Mouse (Mus musculus) thymus, postnatal 0 days (tissue): ENCODE data around the gene Gm5799. TPM values are rescaled to one million over a fixed set of nuclear protein-coding genes. Genes with fewer than 3 reads are reported as not detected.
"Not testable (repeated sequence)": the region's sequence is repeated elsewhere in the genome, so short reads cannot be mapped to it uniquely, and the experiment has no call there.

Source experiments
- DNase-seq: peaks from one replicate; pipeline ENCODE4 v3.0.0-alpha.2; 2015; ENCODE audit warnings: low spot score
- polyA plus RNA-seq: library from polyadenylated mRNA; unstranded; fragments of >200 nt; fragmentation: Nextera tagmentation; extraction: Ambion mirVana; gene quantifications from 2 replicates; pipeline ENCODE4 v1.2.1, GENCODE M21; 2015

Gene Gm5799
- polyA plus RNA-seq = 0.17 TPM in 2 replicates

DNA sequence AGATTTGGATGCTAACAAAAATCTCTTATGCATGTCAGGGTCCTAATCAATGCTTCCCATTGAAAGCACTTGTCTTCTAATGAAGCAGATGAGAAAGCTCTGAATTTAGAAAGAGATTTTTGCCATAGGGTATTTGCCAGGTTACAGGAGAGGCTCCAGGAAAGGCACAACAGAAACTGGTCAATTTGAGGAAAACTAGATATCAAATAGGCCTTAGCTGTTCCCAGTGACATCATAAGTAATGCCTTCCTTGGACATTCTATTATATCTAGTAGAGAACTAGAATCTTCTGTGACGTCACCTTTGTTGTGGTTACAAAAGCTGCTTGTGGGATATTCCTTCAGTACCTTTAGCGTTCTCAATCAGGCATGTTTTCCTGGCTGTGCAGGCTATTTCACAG, at the start of gene Gm5799:
Gene Gm5799 (plus strand): TSS at position 301 of the 400 bp plus-strand sequence.
- DNase-seq = not testable (repeated sequence)

DNA sequence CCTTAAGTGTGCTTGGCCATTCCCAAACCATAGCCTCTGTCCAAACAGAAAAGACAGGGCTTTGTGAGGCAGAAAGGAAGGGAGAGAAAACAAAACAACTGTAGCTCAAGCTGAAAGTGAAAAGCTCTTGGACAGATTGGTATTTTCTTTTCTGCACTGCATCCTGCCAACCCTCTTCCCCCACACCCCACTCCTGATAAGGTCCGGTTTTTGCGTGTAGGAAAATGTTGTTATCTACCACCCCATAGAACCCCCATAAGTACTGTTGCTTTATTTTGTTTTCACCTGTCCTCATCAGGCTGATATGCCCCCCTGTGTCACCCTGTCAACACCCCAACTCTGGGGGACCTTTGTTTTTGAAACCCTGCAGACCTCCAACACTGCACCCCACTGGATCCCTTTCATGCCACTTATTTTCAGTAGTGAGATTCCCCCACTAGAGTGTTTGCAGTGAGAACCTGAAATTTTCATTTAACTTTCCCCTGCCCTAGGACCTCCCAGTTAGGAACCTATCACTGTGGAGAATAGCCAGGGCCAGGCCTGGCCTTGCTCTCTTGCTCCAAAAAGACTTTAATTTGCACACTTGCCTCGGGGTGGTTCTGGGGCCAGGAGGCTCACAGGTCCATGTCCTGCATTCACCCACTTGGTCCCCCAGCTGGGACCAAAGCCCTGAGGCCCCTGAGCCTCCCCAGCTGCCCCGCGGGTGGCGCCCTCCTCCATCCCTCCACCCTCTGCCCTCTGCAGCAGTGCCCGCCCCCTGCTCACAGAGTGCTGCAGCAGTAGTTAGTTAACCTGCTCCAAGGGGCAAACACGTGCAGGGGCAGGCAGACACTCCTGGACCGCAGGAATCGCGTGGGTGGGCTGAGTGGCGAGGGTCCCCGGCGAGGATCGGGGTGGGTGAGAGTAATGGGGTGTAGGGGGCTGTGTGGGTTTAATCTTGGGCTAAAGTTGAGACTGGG, 12.0 kb upstream of the Gm5799 start:
- DNase-seq = not testable (repeated sequence)

DNA sequence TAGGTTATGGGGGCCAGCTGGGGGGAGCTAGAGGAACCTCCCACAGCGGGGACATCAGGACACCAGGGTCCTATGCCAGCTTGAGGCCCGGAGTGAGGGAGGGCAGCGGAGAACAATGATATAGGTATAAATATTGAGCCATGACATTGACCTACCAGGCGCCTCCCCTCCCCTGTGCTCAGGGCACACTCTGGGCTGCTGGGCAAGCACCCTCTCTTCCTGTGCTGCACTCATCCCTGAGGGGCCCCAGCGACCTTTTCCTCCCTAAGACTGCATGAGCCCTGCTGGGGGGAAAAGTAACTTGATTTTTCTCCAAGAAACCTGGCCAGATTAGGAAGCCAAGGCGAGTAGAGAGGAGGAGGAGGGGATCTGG, 11.4 kb upstream of the Gm5799 start:
- DNase-seq = not testable (repeated sequence)

DNA sequence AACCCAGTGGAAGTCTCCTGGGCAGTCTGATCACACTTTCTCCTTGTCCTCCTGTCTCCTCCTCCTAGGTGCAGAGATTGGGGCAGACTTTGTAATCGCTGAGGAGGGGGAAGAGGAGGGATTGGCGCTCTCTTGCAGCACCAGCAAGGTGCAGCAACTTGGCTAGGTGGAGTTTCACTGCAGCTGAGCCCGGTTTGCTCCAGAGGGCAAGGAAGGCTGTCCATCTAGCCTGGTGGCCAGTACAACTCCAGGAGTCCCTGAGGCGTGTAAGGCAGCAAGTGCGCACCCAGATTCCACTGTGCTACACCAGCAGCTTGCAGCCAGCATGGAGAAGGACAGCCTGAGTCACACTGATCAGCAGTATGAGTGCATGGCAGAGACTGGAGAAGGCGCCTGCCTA, 11.0 kb upstream of the Gm5799 start:
- DNase-seq = not testable (repeated sequence)

DNA sequence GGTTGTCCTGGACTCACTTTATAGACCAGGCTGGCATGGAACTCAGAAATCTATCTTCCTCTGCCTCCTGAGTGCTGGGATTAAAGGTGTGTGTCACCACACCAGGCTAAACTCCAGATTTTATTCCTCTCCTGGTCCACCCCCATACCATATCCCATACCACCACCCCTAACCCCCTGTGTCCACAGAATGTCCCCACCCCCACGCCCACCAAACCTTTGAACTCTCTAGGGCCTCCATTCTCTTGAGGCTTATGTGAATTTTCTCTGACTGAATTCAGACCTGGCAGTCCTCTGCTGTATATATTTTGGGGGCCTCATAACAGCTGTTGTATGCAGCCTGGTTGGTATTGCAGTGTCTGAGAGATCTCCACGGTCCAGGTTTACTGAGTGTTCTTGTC, 5.2 kb upstream of the Gm5799 start:
- not testable (repeated sequence) for DNase-seq

DNA sequence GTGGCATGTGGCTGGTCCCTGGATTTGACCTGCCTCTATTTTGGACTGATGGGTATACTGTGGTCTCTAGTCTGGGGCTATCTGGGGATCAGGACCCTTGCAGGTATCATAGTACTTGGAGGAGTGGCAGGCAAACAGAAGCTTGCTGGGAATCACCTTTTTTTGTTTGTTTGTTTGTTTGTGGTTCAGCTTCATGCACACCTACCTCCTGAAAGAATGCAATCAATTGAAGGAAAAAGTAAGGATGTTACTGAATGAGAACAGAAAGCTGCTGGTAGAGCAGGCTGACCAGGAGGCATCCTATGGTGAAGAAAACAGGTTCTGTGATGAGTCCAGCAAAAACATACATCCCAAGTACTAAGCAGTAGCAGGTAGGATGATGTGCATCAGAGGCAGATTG, 2.9 kb downstream of the Gm5799 start:
- not testable (repeated sequence) for DNase-seq

DNA sequence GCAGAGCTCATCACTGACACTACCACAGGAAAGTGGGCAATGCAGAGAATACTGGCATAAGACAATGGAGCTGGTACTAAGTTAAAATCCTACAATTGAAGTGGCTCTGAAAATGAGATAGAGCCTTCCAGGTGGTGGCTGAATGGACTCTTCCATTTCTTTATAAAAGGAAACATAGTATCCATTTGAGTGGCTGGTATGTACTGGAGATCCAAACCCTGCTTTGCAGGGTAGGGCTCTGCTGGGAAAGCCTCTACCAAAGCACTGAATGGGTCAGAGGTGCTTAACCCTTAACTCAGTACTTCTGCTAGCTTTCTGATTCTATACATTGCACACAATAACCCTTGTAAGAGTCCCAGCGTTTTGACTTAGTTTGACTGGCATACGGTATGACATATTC, 8.9 kb downstream of the Gm5799 start:
- DNase-seq = not testable (repeated sequence)

DNA sequence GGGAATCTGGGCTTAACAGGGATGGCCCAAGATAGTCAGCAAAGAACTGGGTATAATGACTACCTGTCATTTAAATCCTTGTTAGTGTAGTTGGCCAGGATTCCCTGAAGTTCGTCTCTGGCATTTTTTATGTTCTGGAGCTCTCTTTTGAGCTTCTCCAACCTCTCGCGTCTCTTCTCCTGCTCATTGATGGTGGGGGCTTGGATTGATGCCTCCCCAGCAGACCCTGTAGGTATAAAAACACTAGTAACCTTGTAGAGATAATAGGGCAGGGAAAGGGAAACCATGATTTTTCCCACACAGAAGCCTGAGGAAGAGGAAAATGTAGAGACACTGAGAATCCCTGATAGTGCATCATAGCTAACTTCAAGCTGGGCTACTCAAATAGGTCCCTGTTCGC, 34.6 kb downstream of the Gm5799 start:
- not testable (repeated sequence) for DNase-seq

DNA sequence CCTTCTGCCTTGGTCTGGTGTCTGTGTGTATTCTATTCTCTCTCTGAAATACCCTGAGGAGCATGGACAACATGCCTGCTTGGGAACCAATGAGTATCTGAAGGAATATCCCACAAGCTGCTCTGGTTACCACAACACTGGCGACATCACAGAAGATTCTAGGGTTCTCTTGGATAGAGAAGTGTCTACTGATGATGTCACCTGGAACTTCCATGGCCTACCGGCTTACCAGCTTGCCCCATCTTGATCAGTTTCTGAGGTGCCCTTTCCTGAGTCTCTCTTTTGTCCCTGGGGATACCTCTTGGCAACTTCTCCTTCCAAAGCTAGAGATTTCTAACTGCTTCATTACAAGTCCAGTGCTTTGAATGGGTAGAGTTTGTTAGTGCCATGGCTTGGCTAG, 35.7 kb downstream of the Gm5799 start, which contains the start of gene Gm17654:
Gene Gm17654 (minus strand): TSS at position 101 of the 400 bp plus-strand sequence.
- DNase-seq = not testable (repeated sequence)

Other genes starting within 250 kb of the Gm5799 start
- gene Gm8127, start 249.7 kb upstream of the Gm5799 start, polyA plus RNA-seq = not detected in 2 replicates
- gene 1700001F09Rik, start 195.8 kb upstream of the Gm5799 start, polyA plus RNA-seq = not detected in 2 replicates
- not detected in 2 replicates for gene Gm8138, start 127.2 kb upstream of the Gm5799 start, polyA plus RNA-seq
- gene Gm17654, start 35.6 kb downstream of the Gm5799 start, polyA plus RNA-seq = not detected in 2 replicates
- gene Gm10375, start 64.4 kb downstream of the Gm5799 start, polyA plus RNA-seq = not detected in 2 replicates
- gene Gm8165, start 133.6 kb downstream of the Gm5799 start, polyA plus RNA-seq = not detected in 2 replicates
- gene Gm7324, start 154.3 kb downstream of the Gm5799 start, polyA plus RNA-seq = 1.5 and 1.8 TPM in 2 replicates
- gene Gm16506, start 183.9 kb downstream of the Gm5799 start, polyA plus RNA-seq = not detected in 2 replicates
- gene Gm6526, start 204.3 kb downstream of the Gm5799 start, polyA plus RNA-seq = not detected in 2 replicates
- not detected in 2 replicates for gene Gm8180, start 241.2 kb downstream of the Gm5799 start, polyA plus RNA-seq